11 mouse cellular contexts compared by ENCODE assay signal in genomic region chr9:63658970-63659371, GRCm38 (mm10). TPM values are rescaled to one million over a fixed set of nuclear protein-coding genes. Genes with fewer than 3 reads are reported as not detected.
DNase-seq lines count a peak whose midpoint lies in the region; ATAC-seq and TF ChIP-seq lines count a peak whose summit lies in the region.
"Had no signal": no experiment of that assay in that cellular context is flagged by ENCODE, and none has a peak within 500 bp of the region (broad histone marks: within the 10 kb centered on the region; RNA-seq: fewer than 3 reads in every experiment).

No protein-coding gene starts in this region.

- no peak for ATAC-seq in midbrain, embryonic 14.5 days (ENCODE audit: low FRiP score, low TSS enrichment)
- ATAC-seq in forebrain, embryonic 15.5 days (replicated peaks): peak; percentile 72
- ATAC-seq in midbrain, postnatal 0 days (ENCODE audit: low FRiP score): no peak
- no peak for ATAC-seq in megakaryocyte-erythroid progenitor cell, adult 5-6 weeks (replicated peaks; ENCODE audit: low FRiP score, low TSS enrichment, poor library complexity, severe bottlenecking)
- ATAC-seq: activated CD4-positive, CD25-positive, alpha-beta regulatory T cell, adult 4 months had no signal

- DNase-seq in heart, adult 11 months: peak; percentile 93
- DNase-seq in heart, adult 8-10 months (ENCODE audit: low spot score): no peak
- DNase-seq in midbrain, embryonic 14.5 days: peak; percentile 72
- no peak for DNase-seq in midbrain, embryonic 10.5 days (ENCODE audit: low spot score)
- DNase-seq in midbrain, postnatal 0 days (ENCODE audit: low spot score): peak; percentile 84
- no peak for DNase-seq in thymus, postnatal 36 days

- H3K27me3 ChIP-seq in midbrain, embryonic 14.5 days (ENCODE audit: control insufficient read depth, insufficient read depth, low read length): no peaks in the 10 kb centered on the region
- H3K27me3 ChIP-seq in midbrain, embryonic 10.5 days (ENCODE audit: low read depth, poor library complexity, severe bottlenecking): no peaks in the 10 kb centered on the region
- no peaks in the 10 kb centered on the region for H3K27me3 ChIP-seq in forebrain, embryonic 15.5 days
- H3K27me3 ChIP-seq in midbrain, postnatal 0 days (ENCODE audit: insufficient read depth, low read length): no peaks in the 10 kb centered on the region
- H3K27me3 ChIP-seq: liver, embryonic 15.5 days; neural tube, embryonic 12.5 days had no signal

- TF ChIP-seq CTCF in midbrain, postnatal 0 days (IDR thresholded peaks at IDR 0.05): no peak

- no peaks in the 10 kb centered on the region for H3K9me3 ChIP-seq in midbrain, embryonic 14.5 days (ENCODE audit: control insufficient read depth, low read length)
- no peaks in the 10 kb centered on the region for H3K9me3 ChIP-seq in midbrain, embryonic 10.5 days (replicated peaks)
- no peaks in the 10 kb centered on the region for H3K9me3 ChIP-seq in forebrain, embryonic 15.5 days
- H3K9me3 ChIP-seq in midbrain, postnatal 0 days (ENCODE audit: low read length): no peaks in the 10 kb centered on the region
- H3K9me3 ChIP-seq: liver, embryonic 15.5 days; neural tube, embryonic 12.5 days had no signal

- peaks cover 7% of the 10 kb centered on the region; the same call in 1 of the 2 replicates for H3K4me1 ChIP-seq in midbrain, embryonic 14.5 days (ENCODE audit: control insufficient read depth, insufficient read depth, low read length)
- peaks cover 23% of the 10 kb centered on the region for H3K4me1 ChIP-seq in midbrain, embryonic 10.5 days
- peaks cover 17% of the 10 kb centered on the region for H3K4me1 ChIP-seq in forebrain, embryonic 15.5 days
- no peaks in the 10 kb centered on the region for H3K4me1 ChIP-seq in midbrain, postnatal 0 days (ENCODE audit: insufficient read depth, low read length)
- H3K4me1 ChIP-seq: liver, embryonic 15.5 days had no signal

- H3K4me3 ChIP-seq in midbrain, embryonic 14.5 days (replicated peaks; ENCODE audit: low read depth, low read length): no peak overlapping the region
- no peak overlapping the region for H3K4me3 ChIP-seq in midbrain, embryonic 10.5 days
- no peak overlapping the region for H3K4me3 ChIP-seq in forebrain, embryonic 15.5 days
- no peak overlapping the region for H3K4me3 ChIP-seq in midbrain, postnatal 0 days (ENCODE audit: low read depth, low read length)
- H3K4me3 ChIP-seq: liver, embryonic 15.5 days; neural tube, embryonic 12.5 days had no signal

- H3K27ac ChIP-seq in midbrain, embryonic 14.5 days (replicated peaks; ENCODE audit: low read depth, low read length): 0 out of 2 replicates have a peak overlapping the region, but pooled peaks have one; percentile 37
- H3K27ac ChIP-seq in midbrain, embryonic 10.5 days (replicated peaks): no peak overlapping the region
- no peak overlapping the region for H3K27ac ChIP-seq in forebrain, embryonic 15.5 days (replicated peaks)
- H3K27ac ChIP-seq in midbrain, postnatal 0 days (ENCODE audit: low read depth, low read length): no peak overlapping the region
- H3K27ac ChIP-seq: liver, embryonic 15.5 days; neural tube, embryonic 12.5 days had no signal

- H3K9ac ChIP-seq in midbrain, embryonic 14.5 days (replicated peaks; ENCODE audit: low read length): no peak overlapping the region
- H3K9ac ChIP-seq in forebrain, embryonic 15.5 days (replicated peaks): no peak overlapping the region
- H3K9ac ChIP-seq in midbrain, postnatal 0 days (replicated peaks; ENCODE audit: low read length, poor library complexity, severe bottlenecking): no peak overlapping the region
- H3K9ac ChIP-seq: liver, embryonic 15.5 days; neural tube, embryonic 12.5 days had no signal

- WGBS in midbrain, embryonic 14.5 days: 79% methylated on average over 5 of the region's 5 CpGs
- 83% methylated on average over 5 of the region's 5 CpGs for WGBS in midbrain, embryonic 10.5 days
- WGBS in forebrain, embryonic 15.5 days: 33% methylated on average over 5 of the region's 5 CpGs
- WGBS in midbrain, postnatal 0 days: 65% methylated on average over 5 of the region's 5 CpGs

- 0 out of 2 replicates have a peak, but pooled peaks cover 2% of the 10 kb centered on the region for H3K36me3 ChIP-seq in midbrain, embryonic 14.5 days (ENCODE audit: control insufficient read depth, insufficient read depth, low read length)
- peaks cover 97% of the 10 kb centered on the region for H3K36me3 ChIP-seq in midbrain, embryonic 10.5 days
- H3K36me3 ChIP-seq in forebrain, embryonic 15.5 days: no peaks in the 10 kb centered on the region
- no peaks in the 10 kb centered on the region for H3K36me3 ChIP-seq in midbrain, postnatal 0 days (ENCODE audit: insufficient read depth, low read length)

- no peak overlapping the region for H3K4me2 ChIP-seq in midbrain, embryonic 14.5 days (ENCODE audit: low read length)
- H3K4me2 ChIP-seq in forebrain, embryonic 15.5 days (replicated peaks): no peak overlapping the region
- H3K4me2 ChIP-seq in midbrain, postnatal 0 days (ENCODE audit: low read depth, low read length, poor library complexity, severe bottlenecking): no peak overlapping the region
- H3K4me2 ChIP-seq: liver, embryonic 15.5 days; neural tube, embryonic 12.5 days had no signal

RNA-seq across cellular contexts. Expression of gene Aagab, which starts 56.5 kb away (rescaled TPM):
- total RNA-seq in heart, adult 8-10 months (2022): 10 to 100 TPM; 14.6 to 23.9 (median 20.2) TPM
- 52.9 and 64.5 TPM in 2 replicates for polyA plus RNA-seq in midbrain, embryonic 14.5 days (2014; fragmentation: Nextera tagmentation; extraction: Ambion mirVana)
- polyA plus RNA-seq in midbrain, embryonic 10.5 days (2016; fragmentation: Nextera tagmentation; extraction: Ambion mirVana): 53.3 and 54.5 TPM in 2 replicates
- 52.3 and 56.6 TPM in 2 replicates for polyA plus RNA-seq in forebrain, embryonic 15.5 days (2015; fragmentation: Nextera tagmentation; extraction: Ambion mirVana)
- 39.1 and 45.5 TPM in 2 replicates for total RNA-seq in midbrain, postnatal 0 days (2014; rRNA removed)
- 58.9 and 59.7 TPM in 2 replicates for polyA plus RNA-seq in midbrain, postnatal 0 days (2015; fragmentation: Nextera tagmentation; extraction: Ambion mirVana)
- 21.4 and 22.3 TPM in 2 replicates for total RNA-seq in megakaryocyte-erythroid progenitor cell, adult 5-6 weeks (2014; fragmentation: Nextera tagmentation)
- total RNA-seq in megakaryocyte-erythroid progenitor cell, adult 5-6 weeks (2017): 18.1 and 40.3 TPM in 2 replicates

RNA-seq across cellular contexts. Expression of gene Iqch, which starts 56.7 kb away (rescaled TPM):
- total RNA-seq in heart, adult 8-10 months (2022): not detected
- 0.11 and 0.12 TPM in 2 replicates for polyA plus RNA-seq in midbrain, embryonic 14.5 days (2014; fragmentation: Nextera tagmentation; extraction: Ambion mirVana)
- polyA plus RNA-seq in midbrain, embryonic 10.5 days (2016; fragmentation: Nextera tagmentation; extraction: Ambion mirVana): 0.10 TPM in 2 replicates
- polyA plus RNA-seq in forebrain, embryonic 15.5 days (2015; fragmentation: Nextera tagmentation; extraction: Ambion mirVana): 0.13 and 0.15 TPM in 2 replicates
- total RNA-seq in midbrain, postnatal 0 days (2014; rRNA removed): 0.14 TPM in 1 of 2 replicates, not detected in the other
- 0.12 and 0.20 TPM in 2 replicates for polyA plus RNA-seq in midbrain, postnatal 0 days (2015; fragmentation: Nextera tagmentation; extraction: Ambion mirVana)
- 0.07 TPM in 1 of 2 replicates, not detected in the other for total RNA-seq in megakaryocyte-erythroid progenitor cell, adult 5-6 weeks (2014; fragmentation: Nextera tagmentation)
- total RNA-seq in megakaryocyte-erythroid progenitor cell, adult 5-6 weeks (2017): not detected in 2 replicates
- polyA plus RNA-seq: activated CD4-positive, CD25-positive, alpha-beta regulatory T cell, adult 4 months; liver, embryonic 15.5 days had no signal

Comparison
In these comparisons a context has a peak if more than half of its experiments do, and no peak if none do; other contexts are left out.
1. DNase-seq: peak in heart, adult 11 months (single experiment), midbrain, embryonic 14.5 days (single experiment) and midbrain, postnatal 0 days (single experiment); none in heart, adult 8-10 months (single experiment), midbrain, embryonic 10.5 days (single experiment) and thymus, postnatal 36 days (0 of 2).